Mouse (Mus musculus) embryonic facial prominence, embryonic 10.5 days (tissue): ENCODE results near the gene Comp. TPM values are rescaled to one million over a fixed set of nuclear protein-coding genes. Genes with fewer than 3 reads are reported as not detected.

ENCODE experiments used
- DNase-seq: peaks from one replicate; pipeline ENCODE4 v3.0.0-alpha.2; 2017; ENCODE audit warnings: low spot score
- H3K27ac ChIP-seq: fragments of 300-500 bp; sonication (generic); replicated peaks from 2 replicates; pipeline ENCODE4 v1.5.1; 2016; ENCODE audit warnings: mild to moderate bottlenecking
- H3K27me3 ChIP-seq: fragments of 300-500 bp; sonication (generic); replicated peaks from 2 replicates; pipeline ENCODE4 v1.6.1; 2016; ENCODE audit warnings: low read depth, mild to moderate bottlenecking; ENCODE audit not compliant: poor library complexity, severe bottlenecking
- H3K36me3 ChIP-seq: fragments of 300-500 bp; sonication (generic); replicated peaks from 2 replicates; pipeline ENCODE4 v1.6.1; 2016; ENCODE audit warnings: mild to moderate bottlenecking, moderate library complexity
- H3K4me1 ChIP-seq: fragments of 300-500 bp; sonication (generic); 2 replicates; pipeline ENCODE4 v1.6.1; 2016
- H3K4me3 ChIP-seq: fragments of 300-500 bp; sonication (generic); 2 replicates; pipeline ENCODE4 v1.5.1; 2016; ENCODE audit warnings: mild to moderate bottlenecking, moderate library complexity
- H3K9me3 ChIP-seq: fragments of 300-500 bp; sonication (generic); 2 replicates; pipeline ENCODE4 v1.6.1; 2016; ENCODE audit warnings: mild to moderate bottlenecking
- WGBS: fragments of 180-500 bp; shearing (Covaris S2); methylation state at CpG from one replicate; pipeline ENCODE4 v1.1.7; 2016; 5-methylcytosine and 5-hydroxymethylcytosine counted together
- polyA plus RNA-seq: library from polyadenylated mRNA; unstranded; fragments of >200 nt; fragmentation: Nextera tagmentation; extraction: Ambion mirVana; gene quantifications from 2 replicates; pipeline ENCODE4 v1.2.1, GENCODE M21; 2016

Comp gene
- polyA plus RNA-seq, 1 experiment from 2014 or later = 0.37 TPM

DNA sequence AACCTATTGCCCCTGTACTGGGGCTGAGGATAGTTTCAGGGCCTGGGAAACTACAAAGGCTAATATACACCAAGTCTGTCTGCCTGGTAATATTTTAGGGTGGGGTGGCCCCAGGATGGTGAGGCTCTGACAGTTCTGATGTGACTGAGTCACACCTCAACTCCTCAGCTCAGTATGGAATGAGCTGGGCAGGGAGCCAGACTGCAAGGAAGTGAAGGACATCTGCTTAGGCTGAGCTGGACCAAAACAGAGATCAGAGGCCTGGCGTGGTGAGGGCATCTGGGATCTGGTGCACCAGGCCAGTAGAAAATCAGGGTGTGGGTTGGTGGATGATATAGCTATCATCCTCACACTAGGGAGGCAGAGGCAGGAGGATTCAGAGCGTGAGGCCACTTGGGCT, 16.3 kb downstream of the Comp start:
- Histone ChIP-seq H3K36me3 (peaks cover 72% of the 10 kb centered on the region), H3K27me3 (no peaks in the 10 kb centered on the region), H3K4me3 (no peak overlapping the region), H3K27ac (no peak overlapping the region), H3K9me3 (no peaks in the 10 kb centered on the region), H3K4me1 (peaks cover 19% of the 10 kb centered on the region)
- WGBS = 91% methylated on average over 2 of the region's 2 CpGs
- no peak for DNase-seq

DNA sequence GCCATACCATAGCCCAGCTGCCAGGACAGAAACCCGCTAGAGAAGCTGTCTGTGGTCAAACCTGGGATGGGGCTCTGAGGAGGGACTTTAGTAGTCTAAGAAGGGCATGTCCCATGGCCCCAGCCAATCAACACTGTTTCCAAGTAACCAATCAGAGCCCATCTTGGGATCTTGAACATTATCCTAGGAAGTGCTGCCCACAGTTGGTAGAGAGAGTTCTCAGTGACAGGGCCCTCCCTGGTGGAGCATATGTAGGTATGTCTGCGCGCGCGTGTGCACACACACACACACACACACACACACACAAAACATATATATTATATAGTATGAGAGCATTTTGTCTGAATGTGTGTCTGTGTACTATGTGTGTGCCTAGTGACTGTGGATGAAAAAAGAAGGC, 19.7 kb downstream of the Comp start:
- no peak for DNase-seq
- Histone ChIP-seq H3K4me3 (no peak overlapping the region), H3K36me3 (peaks cover 48% of the 10 kb centered on the region), H3K27ac (no peak overlapping the region), H3K4me1 (peaks cover 12% of the 10 kb centered on the region), H3K9me3 (no peaks in the 10 kb centered on the region), H3K27me3 (no peaks in the 10 kb centered on the region)
- 80% methylated on average over 5 of the region's 5 CpGs for WGBS

DNA sequence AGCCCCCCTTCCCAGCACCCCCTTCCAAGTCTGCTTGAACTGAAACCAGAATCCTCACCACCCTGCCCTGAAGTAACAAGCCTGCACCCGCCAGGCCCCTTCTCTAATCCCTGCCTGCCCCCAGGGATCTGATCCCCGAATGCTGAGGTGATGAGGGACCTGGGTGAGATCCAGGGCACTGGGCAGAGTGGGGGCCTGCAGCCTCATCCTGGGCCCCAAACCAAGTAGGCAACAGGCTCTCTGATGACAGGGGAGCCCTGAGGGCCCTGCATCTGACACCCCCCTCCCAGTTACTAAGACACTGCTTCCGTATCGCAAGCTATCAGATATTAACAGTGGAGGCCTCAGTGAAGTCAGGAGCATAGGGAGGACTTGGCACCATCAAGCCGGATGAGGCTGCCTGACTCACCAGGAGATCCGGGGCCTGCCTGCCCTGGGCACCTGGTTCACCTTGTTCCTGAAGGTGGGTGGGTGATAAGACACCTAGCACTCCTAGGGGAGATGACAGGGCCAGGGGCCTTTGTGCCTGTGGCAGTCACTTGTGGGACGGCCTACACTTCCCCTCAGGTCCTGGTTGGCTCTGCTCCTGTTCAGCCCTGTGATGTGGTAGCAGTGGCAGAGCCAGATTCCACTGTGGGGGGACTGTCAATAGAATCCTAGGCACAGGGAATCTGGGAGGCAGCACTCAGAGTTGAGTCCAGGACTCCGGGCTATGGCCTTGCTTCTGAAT, 21.1 kb downstream of the Comp start:
- WGBS = 82% methylated on average over 8 of the region's 8 CpGs
- H3K4me1 ChIP-seq = peaks cover 6% of the 10 kb centered on the region

DNA sequence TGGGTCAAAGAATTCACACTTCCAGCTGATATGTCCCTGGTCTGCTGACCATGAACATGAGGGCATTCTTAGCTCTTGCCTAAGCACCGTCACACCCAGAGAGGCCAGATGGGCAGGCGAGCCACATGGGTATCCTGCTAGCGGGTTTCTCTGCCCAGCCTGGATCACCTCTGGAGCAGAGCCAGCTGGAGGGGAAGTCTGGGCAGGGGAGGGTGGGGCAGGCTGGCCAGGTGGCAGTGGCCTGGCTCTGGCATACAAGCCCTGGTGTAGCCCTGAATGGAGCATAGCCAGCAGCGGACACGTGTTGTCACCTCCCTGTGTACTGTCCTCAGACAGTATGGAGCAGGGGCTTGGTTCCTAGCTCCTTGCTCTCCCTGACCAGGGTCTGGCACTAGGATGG, 22.3 kb downstream of the Comp start:
- H3K36me3 ChIP-seq = peaks cover 41% of the 10 kb centered on the region
- peaks cover 6% of the 10 kb centered on the region for H3K4me1 ChIP-seq
- no peak for DNase-seq
- H3K9me3 ChIP-seq = no peaks in the 10 kb centered on the region
- no peak overlapping the region for H3K4me3 ChIP-seq
- H3K27me3 ChIP-seq = no peaks in the 10 kb centered on the region
- H3K27ac ChIP-seq = no peak overlapping the region
- 88% methylated on average over 5 of the region's 5 CpGs for WGBS

More for the DNA sequence above, 21.1 kb downstream of the Comp start:
- Histone ChIP-seq H3K27me3 (no peaks in the 10 kb centered on the region), H3K27ac (no peak overlapping the region), H3K9me3 (no peaks in the 10 kb centered on the region), H3K4me3 (no peak overlapping the region), H3K36me3 (peaks cover 39% of the 10 kb centered on the region)
- no peak for DNase-seq

DNA sequence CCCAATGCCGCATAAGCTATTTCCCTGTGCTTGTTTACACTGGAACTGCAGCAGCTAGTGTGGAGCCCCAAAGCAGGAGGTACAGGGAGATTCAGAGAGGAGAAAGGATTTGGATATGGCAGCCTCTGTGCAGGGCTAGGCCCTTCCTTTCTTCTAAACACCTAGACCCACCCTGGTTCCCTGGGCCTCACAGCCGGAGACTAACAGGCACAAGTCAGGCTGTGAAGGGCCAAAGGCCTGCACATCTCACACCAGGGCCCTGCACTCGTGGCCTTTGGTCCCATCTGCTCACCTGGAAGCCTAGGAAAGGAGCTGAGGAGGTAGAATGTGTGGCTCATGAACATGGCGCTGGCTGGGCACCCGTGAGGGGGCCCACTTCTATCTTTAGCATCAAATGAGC, 22.8 kb downstream of the Comp start:
- DNase-seq = no peak
- Histone ChIP-seq H3K27ac (no peak overlapping the region), H3K4me1 (peaks cover under 1% of the 10 kb centered on the region; the same call in 1 of the 2 replicates), H3K4me3 (no peak overlapping the region), H3K9me3 (no peaks in the 10 kb centered on the region), H3K27me3 (no peaks in the 10 kb centered on the region), H3K36me3 (peaks cover 39% of the 10 kb centered on the region)
- 85% methylated on average over 5 of the region's 5 CpGs for WGBS

- Histone ChIP-seq H3K4me3 (no peak overlapping the region), H3K36me3 (peaks cover 31% of the 10 kb centered on the region), H3K27me3 (no peaks in the 10 kb centered on the region), H3K4me1 (no peaks in the 10 kb centered on the region), H3K9me3 (no peaks in the 10 kb centered on the region), H3K27ac (no peak overlapping the region)
- no peak for DNase-seq
- WGBS = 90% methylated on average over 16 of the region's 16 CpGs
These were observed 24.5 kb downstream of the Comp start for GRCm38 (mm10) chr8:70397611-70398563.

- peaks cover 26% of the 10 kb centered on the region for H3K36me3 ChIP-seq
- H3K4me1 ChIP-seq = peaks cover 40% of the 10 kb centered on the region
- H3K9me3 ChIP-seq = no peaks in the 10 kb centered on the region
- no peak overlapping the region for H3K4me3 ChIP-seq
- no peaks in the 10 kb centered on the region for H3K27me3 ChIP-seq
- no peak for DNase-seq
- no peak overlapping the region for H3K27ac ChIP-seq
- WGBS = 93% methylated on average over 3 of the region's 3 CpGs
These were observed 30.9 kb downstream of the Comp start for GRCm38 (mm10) chr8:70404212-70404611.

DNA sequence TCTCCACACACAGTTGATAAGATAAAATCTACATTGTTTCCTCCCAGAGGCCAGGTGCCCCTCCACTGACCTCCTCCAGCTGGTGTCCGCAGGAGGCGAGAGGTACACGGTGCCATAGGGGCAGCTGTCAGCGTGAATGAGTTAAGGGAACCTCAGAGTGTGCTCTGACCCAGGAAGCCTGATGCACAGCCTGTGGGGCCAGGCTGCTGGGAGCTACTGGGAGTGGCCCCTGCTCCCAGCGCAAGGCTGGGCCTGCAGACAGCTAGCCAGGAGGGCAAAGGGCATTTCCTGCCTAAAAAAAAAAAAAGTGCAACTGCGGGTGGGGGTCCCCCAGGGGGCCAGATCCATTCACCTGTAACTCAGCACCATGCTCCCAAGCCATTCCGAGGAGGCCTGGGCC, 31.8 kb downstream of the Comp start:
- WGBS = 30% methylated on average over 7 of the region's 7 CpGs
- DNase-seq = no peak

DNA sequence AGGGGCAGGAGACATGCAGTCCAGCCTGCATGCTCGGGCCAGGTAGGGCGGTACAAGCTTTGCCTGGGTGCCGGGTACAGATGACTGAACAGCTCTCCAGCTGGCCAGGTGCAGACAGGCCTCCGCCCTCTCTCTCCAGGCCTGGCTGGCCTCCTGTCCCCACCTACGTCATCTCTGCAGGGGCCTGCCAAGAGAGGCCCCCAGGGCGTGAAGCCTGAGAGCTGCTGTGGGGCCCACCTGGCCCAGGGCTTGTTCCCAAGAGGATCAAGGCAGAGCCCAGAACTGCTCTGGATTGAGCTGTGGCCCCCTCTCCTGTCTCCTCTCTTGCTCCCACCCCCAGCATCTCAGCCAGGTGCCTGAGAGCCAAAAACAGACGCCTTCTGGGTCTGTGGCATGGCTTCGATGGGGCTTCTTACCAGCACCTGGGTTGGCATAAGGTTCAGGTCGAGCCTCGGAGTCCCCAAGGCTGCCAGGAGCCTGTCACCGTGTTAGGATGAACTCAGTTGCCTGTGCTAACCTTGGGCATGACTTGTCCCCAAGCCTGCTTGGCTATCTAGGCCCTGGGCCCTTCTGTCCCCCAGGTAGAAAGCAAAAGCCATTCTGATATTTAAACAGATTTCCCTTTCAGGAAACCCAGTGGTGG, 33.2 kb downstream of the Comp start:
- H3K4me3 ChIP-seq = no peak overlapping the region
- peaks cover 49% of the 10 kb centered on the region for H3K4me1 ChIP-seq
- WGBS = 76% methylated on average over 11 of the region's 11 CpGs
- H3K27ac ChIP-seq = peak overlapping the region; percentile 55
- H3K27me3 ChIP-seq = no peaks in the 10 kb centered on the region
- no peaks in the 10 kb centered on the region for H3K9me3 ChIP-seq
- DNase-seq = no peak
- H3K36me3 ChIP-seq = peaks cover 17% of the 10 kb centered on the region

More for the DNA sequence above, 31.8 kb downstream of the Comp start:
- Histone ChIP-seq H3K9me3 (no peaks in the 10 kb centered on the region), H3K4me1 (peaks cover 45% of the 10 kb centered on the region), H3K27me3 (no peaks in the 10 kb centered on the region), H3K36me3 (peaks cover 21% of the 10 kb centered on the region), H3K4me3 (no peak overlapping the region), H3K27ac (0 out of 2 replicates have a peak overlapping the region, but pooled peaks have one; percentile 24)

DNA sequence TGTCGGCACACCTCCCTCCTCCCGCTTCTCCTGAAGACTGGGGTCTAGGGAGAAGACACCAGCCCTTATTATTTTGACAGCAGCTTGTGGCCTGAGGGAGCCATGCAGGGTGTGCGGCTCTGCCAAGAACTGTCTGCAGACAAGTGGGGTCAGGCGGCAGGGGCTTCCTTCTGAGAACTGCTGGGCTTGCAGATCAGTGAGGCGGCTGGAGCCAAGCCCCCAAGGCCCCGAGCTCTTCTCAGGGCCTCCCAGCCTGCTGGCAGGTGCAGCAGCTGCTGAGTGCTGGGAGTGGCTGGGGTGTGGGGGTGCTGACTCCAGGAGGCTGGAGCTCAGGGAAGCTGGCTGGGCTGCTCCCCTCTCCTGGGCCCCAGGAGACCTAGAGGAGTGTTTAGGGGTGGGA, 34.9 kb downstream of the Comp start:
- Histone ChIP-seq H3K9me3 (no peaks in the 10 kb centered on the region), H3K27ac (peak overlapping the region; percentile 51; the same call in 1 of the 2 replicates), H3K27me3 (no peaks in the 10 kb centered on the region), H3K4me1 (peaks cover 49% of the 10 kb centered on the region), H3K36me3 (peaks cover 20% of the 10 kb centered on the region), H3K4me3 (no peak overlapping the region)
- peak; percentile 32 for DNase-seq
- WGBS = 51% methylated on average over 6 of the region's 6 CpGs

GRCm38 (mm10) chr8:70409019-70409418, 35.7 kb downstream of the Comp start:
- no peaks in the 10 kb centered on the region for H3K9me3 ChIP-seq
- DNase-seq = no peak
- H3K36me3 ChIP-seq = peaks cover 18% of the 10 kb centered on the region
- H3K4me1 ChIP-seq = peaks cover 49% of the 10 kb centered on the region
- H3K27ac ChIP-seq = peak overlapping the region; percentile 51; the same call in 1 of the 2 replicates
- H3K4me3 ChIP-seq = no peak overlapping the region
- WGBS = 78% methylated on average over 10 of the region's 10 CpGs
- H3K27me3 ChIP-seq = no peaks in the 10 kb centered on the region

DNA sequence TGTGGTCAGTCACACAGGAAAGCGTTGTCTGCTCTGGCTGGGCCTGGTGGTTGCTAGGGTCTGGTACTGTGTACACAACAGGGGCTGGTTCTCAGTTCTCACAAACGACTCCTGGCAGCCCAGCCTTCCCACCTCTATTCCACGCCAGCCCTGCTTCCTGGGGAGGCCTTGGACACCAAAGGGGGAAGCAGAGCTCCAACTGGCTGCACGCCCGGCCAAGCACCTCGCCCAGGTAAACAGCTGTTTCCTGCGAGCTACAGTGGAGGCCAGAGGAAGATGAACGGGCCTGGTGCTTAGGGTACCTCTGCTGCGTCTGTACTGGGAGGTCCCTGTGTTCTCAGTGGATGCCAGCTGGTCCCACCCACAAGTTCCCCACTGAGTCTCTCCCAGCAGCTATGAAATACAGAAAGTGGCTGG, 36.1 kb downstream of the Comp start:
- 74% methylated on average over 9 of the region's 9 CpGs for WGBS
- peaks cover 14% of the 10 kb centered on the region for H3K36me3 ChIP-seq
- H3K4me3 ChIP-seq = no peak overlapping the region
- H3K27ac ChIP-seq = peak overlapping the region; percentile 51; the same call in 1 of the 2 replicates
- no peaks in the 10 kb centered on the region for H3K27me3 ChIP-seq
- DNase-seq = no peak
- H3K4me1 ChIP-seq = peaks cover 48% of the 10 kb centered on the region
- no peaks in the 10 kb centered on the region for H3K9me3 ChIP-seq
